Mouse (Mus musculus) embryonic fibroblast, embryonic 13.5 days (primary cell): ENCODE results near the gene 4931429L15Rik. TPM values are rescaled to one million over a fixed set of nuclear protein-coding genes. Genes with fewer than 3 reads are reported as not detected.
"Not testable (repeated sequence)": the region's sequence is repeated elsewhere in the genome, so short reads cannot be mapped to it uniquely, and the experiment has no call there.

Experiments used
- H3K27ac ChIP-seq: 2 replicates; pipeline ENCODE4 v1.5.1; 2012; ENCODE audit warnings: low read length, control low read depth, inconsistent platforms; ENCODE audit not compliant: insufficient read depth
- H3K4me1 ChIP-seq: 2 replicates; pipeline ENCODE4 v1.6.1; 2011; ENCODE audit warnings: low read length; ENCODE audit not compliant: control insufficient read depth, insufficient read depth
- H3K4me3 ChIP-seq: 2 replicates; pipeline ENCODE4 v1.5.1; 2011; ENCODE audit warnings: mild to moderate bottlenecking, control low read depth, low read length; ENCODE audit not compliant: insufficient read depth
- CTCF ChIP-seq: IDR thresholded peaks from 2 replicates; pipeline ENCODE4 v1.5.1; 2011; ENCODE audit warnings: mild to moderate bottlenecking, control low read depth, low read length, moderate library complexity, borderline replicate concordance; ENCODE audit not compliant: insufficient read depth
- POLR2A ChIP-seq: IDR thresholded peaks from 2 replicates; pipeline ENCODE4 v1.6.1; 2011; ENCODE audit warnings: low read depth, mild to moderate bottlenecking, control low read depth, low read length, moderate library complexity
- polyA plus RNA-seq: library from polyadenylated mRNA; stranded (reverse); fragments of >200 nt; gene quantifications from 2 replicates; pipeline ENCODE4 v1.2.4, GENCODE M21; 2011; ENCODE audit warnings: low read depth; ENCODE audit not compliant: missing spikeins, insufficient read length

The 4931429L15Rik gene
- not detected in 2 replicates for polyA plus RNA-seq

DNA sequence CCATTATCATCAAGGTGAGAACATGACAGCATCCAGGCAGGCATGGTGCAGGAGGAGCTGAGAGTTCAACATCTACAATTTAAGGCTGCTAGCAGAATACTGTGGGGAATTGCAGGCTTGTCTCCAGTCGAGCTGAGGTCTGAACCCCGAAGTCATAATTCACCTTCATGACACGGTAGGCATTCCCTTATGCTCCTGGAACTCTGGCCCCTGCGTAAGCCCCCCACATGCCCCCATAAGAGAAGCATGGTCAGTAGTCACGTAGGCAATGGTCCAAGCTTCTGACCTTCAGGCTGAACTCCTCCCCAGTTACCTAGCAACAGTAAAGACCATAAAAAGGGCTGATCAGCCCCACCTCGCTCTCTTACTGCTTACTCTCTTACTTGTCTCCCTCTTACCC is at the start of gene 4931429L15Rik:
4931429L15Rik (minus strand) TSS at position 101 of the 400 bp plus-strand sequence.
- not testable (repeated sequence) for H3K4me3 ChIP-seq, H3K4me1 ChIP-seq, H3K27ac ChIP-seq

DNA sequence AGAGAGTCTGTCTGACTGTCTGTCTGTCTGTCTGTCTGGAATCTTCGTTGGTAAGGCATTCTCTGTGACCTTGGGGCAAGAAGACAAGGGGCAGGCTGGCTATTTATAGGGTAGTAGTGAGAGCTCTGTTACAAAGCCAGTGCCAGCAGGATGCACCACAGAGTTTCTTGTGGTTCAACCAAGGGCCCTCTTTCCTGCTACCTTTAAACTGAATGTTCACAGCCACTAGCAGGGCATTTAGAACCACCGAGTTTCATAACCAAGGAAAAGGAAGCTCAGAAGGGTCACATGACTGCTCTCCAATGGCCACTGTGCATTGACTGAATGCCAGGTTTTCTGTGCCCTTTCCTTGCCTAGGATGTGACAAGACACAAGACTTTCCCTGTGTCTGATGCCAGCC is 42.7 kb upstream of the 4931429L15Rik start:
- H3K27ac ChIP-seq, result no peak overlapping the region
- TF ChIP-seq POLR2A, result no peak
- TF ChIP-seq CTCF, result no peak
- no peaks in the 10 kb centered on the region for H3K4me1 ChIP-seq
- H3K4me3 ChIP-seq, result no peak overlapping the region

DNA sequence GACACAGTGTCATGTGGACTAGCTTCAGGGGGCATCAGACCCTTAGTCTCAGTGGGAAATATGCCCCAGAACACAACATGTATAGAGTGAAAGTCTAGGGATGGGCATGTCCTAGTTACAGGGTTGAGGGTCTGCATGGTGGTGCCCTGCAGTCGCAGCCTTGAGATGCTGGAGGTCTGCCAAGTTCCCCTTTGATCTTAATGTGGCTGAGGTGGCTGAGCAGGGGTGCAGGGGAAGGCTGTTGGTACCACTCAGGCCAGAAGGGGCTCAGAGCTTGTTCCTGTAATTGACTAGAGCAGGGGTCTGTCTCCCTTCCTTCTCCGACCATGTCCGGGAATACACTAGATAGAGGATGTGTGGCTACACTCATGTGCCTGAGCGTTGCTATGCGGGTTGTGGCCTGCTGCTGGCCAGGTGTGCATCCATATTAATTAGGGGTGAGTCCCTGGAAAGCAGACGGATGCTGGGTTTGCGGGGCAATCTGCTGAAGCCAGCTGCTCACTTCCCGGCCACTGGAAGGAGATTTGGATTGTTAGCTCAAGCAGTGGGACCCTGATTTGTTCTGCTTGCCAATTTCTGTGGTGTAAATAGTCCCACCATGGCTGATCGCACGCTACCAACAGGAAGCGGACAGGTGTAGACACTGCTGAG is 41.8 kb upstream of the 4931429L15Rik start:
- no peaks in the 10 kb centered on the region for H3K4me1 ChIP-seq
- H3K27ac ChIP-seq, result no peak overlapping the region
- TF ChIP-seq POLR2A (no peak), CTCF (no peak)
- H3K4me3 ChIP-seq, result no peak overlapping the region

DNA sequence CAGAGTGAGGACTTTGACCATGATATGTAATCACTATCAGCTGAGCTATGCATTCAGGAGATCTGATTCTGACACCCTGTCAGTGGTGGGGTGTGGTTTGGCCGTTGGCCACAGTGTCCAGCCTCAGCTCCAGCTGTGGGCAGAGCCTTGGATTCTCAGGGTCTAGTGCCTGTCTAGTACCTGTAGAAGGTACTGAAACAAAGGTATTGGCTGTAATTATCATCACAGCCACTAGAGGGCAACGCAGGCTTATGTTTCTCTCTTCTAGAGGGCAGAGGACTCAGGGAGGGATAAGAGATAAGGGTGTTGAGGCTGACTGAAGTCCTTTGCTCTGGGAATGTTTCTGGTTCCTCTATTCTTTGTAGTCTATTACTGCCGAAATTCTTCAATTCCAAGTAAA is 34.2 kb upstream of the 4931429L15Rik start:
- Histone ChIP-seq H3K27ac (no peak overlapping the region), H3K4me1 (no peaks in the 10 kb centered on the region), H3K4me3 (no peak overlapping the region)
- TF ChIP-seq CTCF (no peak), POLR2A (no peak)

DNA sequence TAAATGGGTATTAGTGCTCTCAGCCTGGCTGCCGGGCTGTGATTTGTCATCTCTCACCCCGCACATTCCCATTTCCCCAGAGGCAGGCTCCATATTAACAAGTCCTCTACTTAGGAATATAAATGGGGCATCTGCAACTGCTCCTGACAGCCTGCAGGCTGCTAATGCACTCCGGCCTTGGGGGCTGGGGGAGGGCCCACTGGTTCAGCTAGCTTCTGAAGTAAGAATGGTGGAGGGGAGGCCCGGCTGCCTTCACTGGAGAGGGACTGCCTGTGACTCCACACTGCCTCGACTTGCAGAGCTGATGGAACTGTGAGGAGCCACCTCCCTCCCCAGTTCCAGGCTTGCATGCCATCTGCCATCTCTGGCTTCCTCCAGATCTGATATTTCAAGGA is 33.5 kb upstream of the 4931429L15Rik start:
- no peaks in the 10 kb centered on the region for H3K4me1 ChIP-seq
- TF ChIP-seq POLR2A, result no peak
- TF ChIP-seq CTCF, result no peak

DNA sequence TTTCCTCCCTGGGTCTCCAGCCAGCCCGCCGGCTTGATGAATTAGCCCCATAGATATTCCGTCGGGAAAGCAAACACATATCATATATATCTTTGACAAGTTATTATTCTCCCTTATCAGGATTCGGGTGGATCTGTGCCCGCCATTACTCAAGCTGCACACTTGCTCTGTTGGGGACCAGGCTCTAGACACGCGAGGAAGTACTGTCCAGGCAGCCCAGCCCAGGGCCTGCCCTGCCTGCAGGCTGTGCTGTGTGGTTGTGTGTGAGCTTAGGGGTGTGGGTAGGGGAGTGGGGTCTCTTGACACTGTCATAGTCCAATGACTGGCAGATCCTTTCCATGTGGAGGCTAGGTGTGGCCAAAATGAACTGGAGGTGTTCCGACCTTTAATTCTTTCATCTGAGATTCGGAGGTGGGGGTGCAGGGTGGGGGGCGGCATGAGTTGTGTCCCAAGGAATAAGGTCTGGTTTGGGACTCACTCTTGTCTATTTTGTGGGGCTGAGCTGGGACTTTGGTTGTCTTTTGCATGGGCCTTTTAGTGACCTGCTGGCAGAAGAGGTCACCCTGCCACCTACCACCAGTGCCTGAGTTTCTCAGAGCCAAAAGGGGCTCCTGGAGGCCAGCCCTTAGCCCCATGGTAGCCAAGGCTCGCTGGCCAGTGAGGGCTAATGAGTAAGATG is 33.0 kb upstream of the 4931429L15Rik start:
- Histone ChIP-seq H3K4me3 (no peak overlapping the region), H3K27ac (no peak overlapping the region), H3K4me1 (no peaks in the 10 kb centered on the region)
- TF ChIP-seq POLR2A, result no peak
- no peak for TF ChIP-seq CTCF

More for the DNA sequence above, 33.5 kb upstream of the 4931429L15Rik start:
- Histone ChIP-seq H3K4me3 (no peak overlapping the region), H3K27ac (no peak overlapping the region)

DNA sequence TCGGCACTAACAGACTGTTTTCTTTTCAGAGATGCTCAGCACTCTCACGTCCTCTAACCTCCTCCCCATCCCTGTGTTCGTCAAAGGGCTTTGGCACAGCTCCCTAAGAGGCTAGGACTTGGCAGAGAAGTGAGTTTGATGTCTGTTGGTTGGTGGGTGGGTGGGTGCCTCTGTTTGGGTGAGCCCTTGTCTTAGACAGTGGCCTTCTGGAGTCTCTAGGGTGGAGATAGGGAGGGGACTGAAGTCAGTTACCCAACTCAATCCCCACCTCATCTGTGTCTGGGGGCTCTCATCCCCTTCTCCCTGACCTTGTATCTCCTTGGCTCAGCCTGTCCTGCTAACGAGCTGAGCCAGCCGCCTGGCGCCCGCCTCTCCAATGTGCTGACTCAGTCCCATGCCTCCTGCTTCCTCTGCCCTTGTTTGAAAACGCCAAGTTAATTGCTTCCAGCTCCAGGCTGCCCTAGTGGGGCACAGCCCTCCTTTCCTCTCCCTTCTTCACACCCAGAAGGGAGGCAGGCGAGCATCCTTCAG is 30.7 kb upstream of the 4931429L15Rik start:
- no peak overlapping the region for H3K27ac ChIP-seq
- TF ChIP-seq CTCF, result no peak
- H3K4me3 ChIP-seq, result no peak overlapping the region
- H3K4me1 ChIP-seq, result no peaks in the 10 kb centered on the region

DNA sequence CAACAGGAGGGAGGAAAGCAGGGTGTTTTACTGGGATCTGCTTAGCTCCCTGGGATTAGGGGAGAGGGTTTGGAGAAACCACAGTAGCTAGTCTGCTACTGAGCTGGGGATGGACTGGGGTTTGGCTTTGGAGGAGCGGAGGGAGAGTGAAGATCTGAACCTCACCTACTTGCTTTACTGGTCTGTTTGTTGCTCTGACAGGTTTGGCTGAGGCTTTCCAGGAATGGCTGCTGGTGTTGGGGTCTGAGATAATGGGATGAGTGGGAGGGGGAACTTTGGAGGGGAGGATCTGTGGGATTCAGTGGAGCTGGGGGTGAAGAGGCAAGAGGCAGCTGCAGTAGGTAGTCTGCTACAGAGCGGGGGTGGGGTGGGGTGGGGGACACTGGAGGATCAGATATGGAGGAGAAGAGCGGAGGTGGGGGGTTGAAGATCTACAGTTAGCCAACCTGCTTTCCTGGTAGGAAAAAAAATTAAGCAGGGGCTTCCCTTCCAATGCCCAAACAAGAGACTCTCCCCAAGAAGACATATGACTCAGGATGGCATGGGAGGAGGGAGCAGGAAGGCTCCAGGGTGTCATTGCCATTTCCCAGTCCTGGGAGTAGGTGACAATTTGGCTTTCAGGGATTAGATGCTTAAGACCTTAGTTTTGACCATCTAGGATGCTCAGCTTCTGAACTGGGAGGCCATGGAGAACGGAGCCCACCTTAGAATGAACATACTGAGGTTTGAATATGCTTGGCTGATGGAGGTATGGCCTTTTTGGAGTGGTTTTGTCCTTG is 26.3 kb upstream of the 4931429L15Rik start:
- Histone ChIP-seq H3K4me3 (no peak overlapping the region), H3K4me1 (no peaks in the 10 kb centered on the region), H3K27ac (no peak overlapping the region)
- no peak for TF ChIP-seq POLR2A
- no peak for TF ChIP-seq CTCF

DNA sequence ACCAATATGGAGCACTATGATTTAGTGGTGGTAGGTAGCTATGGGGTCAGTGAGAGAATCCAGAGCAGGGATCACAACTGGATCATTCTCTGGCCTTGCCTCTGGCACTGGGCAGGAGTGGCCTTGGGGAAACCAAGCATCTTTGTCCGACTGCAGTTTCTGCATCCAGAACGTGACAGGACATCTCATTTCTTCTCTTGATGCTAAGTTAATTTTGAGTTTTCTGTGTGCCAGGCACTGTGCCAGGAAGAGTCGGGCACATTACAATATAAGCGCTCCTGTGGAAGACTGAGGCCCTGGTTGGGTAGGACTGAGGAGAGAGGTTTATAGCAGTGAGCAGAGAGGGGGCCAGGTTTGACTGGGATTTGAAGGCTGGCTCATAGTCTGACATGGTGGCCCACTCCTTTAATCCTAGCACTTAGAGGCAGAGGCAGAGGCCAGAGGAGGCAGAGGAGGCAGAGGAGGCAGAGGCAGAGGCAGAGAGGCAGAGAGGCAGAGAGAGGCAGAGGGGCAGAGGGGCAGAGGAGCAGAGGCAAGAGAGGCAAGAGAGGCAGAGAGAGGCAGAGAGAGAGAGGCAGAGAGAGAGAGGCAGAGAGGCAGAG is 19.4 kb upstream of the 4931429L15Rik start:
- no peak for TF ChIP-seq POLR2A
- TF ChIP-seq CTCF, result no peak
- Histone ChIP-seq H3K4me1 (no peaks in the 10 kb centered on the region), H3K4me3 (no peak overlapping the region), H3K27ac (no peak overlapping the region)

DNA sequence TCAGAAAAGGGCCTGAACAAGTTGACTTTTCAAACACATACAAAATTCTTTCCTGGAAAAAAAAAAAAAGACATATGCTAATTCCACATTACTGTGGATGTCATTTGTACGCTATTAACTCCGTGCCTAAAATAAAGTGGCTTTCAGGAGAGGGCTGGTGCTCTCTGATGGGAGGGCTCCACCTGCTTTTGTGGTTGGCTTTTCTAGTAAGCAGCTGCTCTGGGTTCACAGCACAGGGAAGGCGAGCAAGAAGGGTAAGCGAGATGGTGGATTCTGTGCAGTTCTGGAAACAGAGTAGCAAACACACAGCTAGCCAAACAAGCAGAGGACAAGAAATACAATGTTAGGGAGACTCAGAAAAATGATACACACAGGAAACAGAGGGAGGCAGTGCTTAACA is 18.6 kb upstream of the 4931429L15Rik start:
- no peak overlapping the region for H3K27ac ChIP-seq
- H3K4me3 ChIP-seq, result no peak overlapping the region
- H3K4me1 ChIP-seq, result no peaks in the 10 kb centered on the region
- TF ChIP-seq POLR2A (no peak), CTCF (no peak)
